Mouse (Mus musculus) adrenal gland, postnatal 10 days (tissue): ENCODE results near the gene Olfr1352. TPM values are rescaled to one million over a fixed set of nuclear protein-coding genes. Genes with fewer than 3 reads are reported as not detected.
"Not testable (repeated sequence)": the region's sequence is repeated elsewhere in the genome, so short reads cannot be mapped to it uniquely, and the experiment has no call there.

Source experiments
- DNase-seq: peaks from one replicate; pipeline ENCODE4 v3.0.0; 2021; ENCODE audit warnings: mixed read lengths
- long read RNA-seq, 2 experiments: library from polyadenylated mRNA; stranded (forward); transcript quantifications; one replicate each; pipeline ENCODE4 v2.0.0; 2021
- total RNA-seq, 2 experiments: library from RNA; stranded (reverse); gene quantifications; 2 replicates each; pipeline ENCODE4 v1.2.3; 2021

Gene Olfr1352
- not detected for total RNA-seq
- long read RNA-seq, experiment 1: 0 reads
- long read RNA-seq, experiment 2: 0 reads

GRCm38 (mm10) chr10:78980750-78981149 lies at the start of gene Olfr1352:
Olfr1352 (plus strand) TSS chr10:78981050.
- DNase-seq: no peak

- DNase-seq: not testable (repeated sequence)
Measured at GRCm38 (mm10) chr10:78950336-78950735, 30.5 kb upstream of the Olfr1352 start, which contains the start of gene Olfr8. Olfr8 (plus strand) TSS chr10:78950636.

DNA sequence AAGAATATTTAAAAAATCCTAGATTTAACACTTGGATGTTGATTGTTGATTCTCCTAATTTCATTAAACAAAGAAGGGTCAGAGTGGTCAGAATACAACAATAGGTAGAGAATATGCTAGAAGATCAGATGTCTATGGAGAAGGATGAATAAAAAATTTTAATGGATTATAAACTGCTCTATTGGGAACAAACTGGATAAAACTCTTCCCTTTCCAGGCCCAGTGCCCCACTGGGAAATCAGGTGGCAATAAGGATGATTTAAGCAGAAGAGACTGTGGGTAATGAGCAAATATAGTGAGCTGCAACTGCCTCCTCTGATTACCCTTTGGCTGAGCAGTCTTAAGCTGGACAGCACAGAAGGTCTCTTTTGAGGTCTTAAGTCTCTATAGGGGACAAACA lies 17.8 kb upstream of the Olfr1352 start, which contains the start of gene Olfr1353:
Gene Olfr1353 (plus strand): TSS at position 301 of the 400 bp plus-strand sequence.
- not testable (repeated sequence) for DNase-seq

GRCm38 (mm10) chr10:79012172-79012571 lies 31.3 kb downstream of the Olfr1352 start, which contains the start of gene Olfr1351:
Olfr1351 (plus strand) TSS chr10:79012472.
- DNase-seq: no peak

DNA sequence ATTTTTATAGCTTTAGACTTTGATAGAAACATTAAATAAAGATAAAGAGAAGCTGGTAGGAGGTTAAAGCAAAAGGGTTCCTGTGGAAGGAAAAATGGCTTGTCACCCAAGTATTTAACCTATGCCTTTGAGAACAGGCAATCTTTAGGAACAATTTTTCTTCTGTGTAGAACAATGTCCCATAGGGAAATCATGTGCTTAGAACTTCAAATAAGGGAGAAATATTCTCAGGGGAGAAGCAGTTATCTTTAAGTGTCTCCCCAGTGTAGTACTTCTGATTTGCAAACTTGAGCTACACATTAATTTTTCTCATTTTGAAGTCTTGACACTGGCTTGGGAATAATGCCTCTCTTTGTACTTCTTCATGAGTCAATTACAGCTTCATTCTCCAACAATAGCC lies 47.6 kb downstream of the Olfr1352 start, which contains the start of gene Olfr57:
Gene Olfr57 (plus strand): TSS at position 301 of the 400 bp plus-strand sequence.
- DNase-seq: no peak

Other genes starting within 250 kb of the Olfr1352 start
- not detected for gene Ccdc105, start 228.0 kb upstream of the Olfr1352 start, total RNA-seq
- gene Slc1a6, start 200.6 kb upstream of the Olfr1352 start, total RNA-seq: under 1 TPM; 0.33 to 0.39 TPM
- gene Olfr1356, start 128.9 kb upstream of the Olfr1352 start, total RNA-seq: not detected
- not detected for gene Olfr1355, start 105.5 kb upstream of the Olfr1352 start, total RNA-seq
- gene Olfr1354, start 67.9 kb upstream of the Olfr1352 start, total RNA-seq: not detected
- not detected for gene Olfr8, start 30.4 kb upstream of the Olfr1352 start, total RNA-seq
- not detected for gene Olfr1353, start 17.7 kb upstream of the Olfr1352 start, total RNA-seq
- gene Olfr1351, start 31.4 kb downstream of the Olfr1352 start, total RNA-seq: not detected
- gene Olfr57, start 47.7 kb downstream of the Olfr1352 start, total RNA-seq: not detected
- gene 2610008E11Rik, start 116.5 kb downstream of the Olfr1352 start, total RNA-seq: 10 to 100 TPM; 12.5 to 17.9 TPM
- not detected for gene Vmn2r80, start 167.7 kb downstream of the Olfr1352 start, total RNA-seq